Mouse (Mus musculus) thymus, postnatal 10 days (tissue): ENCODE results near the gene Baiap2l2.
A peak's percentile ranks its signal among the peaks of the same experiment; 100 is the strongest.

ENCODE experiments used
- DNase-seq, 2 experiments: peaks; one replicate each; pipeline ENCODE4 v3.0.0; 2021; ENCODE audit warnings: low spot score in 2 of 2

The Baiap2l2 gene

DNA sequence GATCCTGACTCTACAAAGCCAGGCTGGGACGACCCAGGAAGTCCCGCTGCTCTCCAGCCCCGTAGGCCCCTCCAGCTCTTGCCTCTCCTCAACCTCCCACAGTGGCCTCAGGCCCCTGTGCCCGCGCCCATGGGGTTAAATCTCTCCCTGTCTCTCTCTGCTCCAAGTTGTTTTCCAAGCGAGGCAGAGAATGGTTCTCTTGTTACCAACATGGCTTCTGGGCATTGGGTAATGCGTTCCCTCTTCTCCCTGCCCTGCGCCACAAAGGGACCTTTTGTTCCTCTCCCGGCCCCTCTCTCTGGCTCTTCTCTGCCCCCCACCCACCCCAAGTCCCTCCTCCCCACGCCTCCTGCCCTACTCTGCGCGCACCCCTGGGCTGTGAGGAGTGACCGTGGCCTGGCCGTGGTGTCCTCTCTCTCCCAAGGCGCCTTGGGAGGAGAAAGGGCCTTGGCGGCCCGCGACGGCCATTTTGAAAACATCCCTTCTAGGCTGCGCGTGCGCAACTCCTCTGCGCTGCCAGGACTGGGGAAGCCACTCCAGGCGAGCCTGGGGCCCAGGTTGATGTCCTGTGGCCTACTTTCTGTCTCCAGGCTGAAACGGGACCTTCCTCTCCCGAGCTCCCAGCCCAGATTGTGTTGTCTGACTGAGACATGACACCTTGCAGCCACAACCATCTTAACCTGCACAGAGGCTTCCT lies 72.4 kb downstream of the Baiap2l2 start:
- no peak for DNase-seq

DNA sequence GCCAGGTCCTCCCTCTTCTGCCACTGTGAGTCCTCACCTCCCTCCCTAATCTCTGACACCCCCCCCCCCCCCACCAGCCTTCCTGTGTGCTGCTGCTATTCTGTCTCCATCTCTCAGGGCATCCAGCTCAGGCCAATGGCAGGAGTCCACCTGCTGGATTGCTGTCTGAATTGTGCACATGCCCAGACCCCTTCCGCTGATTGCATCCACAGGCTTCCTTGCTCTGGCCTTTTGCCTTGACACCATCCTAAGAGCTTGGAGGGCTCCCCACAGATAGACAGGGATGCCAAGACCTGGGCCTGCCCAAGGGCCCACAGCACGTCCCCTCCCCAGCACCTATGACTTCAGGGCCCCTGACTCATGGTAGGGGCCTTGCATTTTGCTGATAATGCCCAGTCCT lies 75.0 kb downstream of the Baiap2l2 start:
- DNase-seq: no peak

DNA sequence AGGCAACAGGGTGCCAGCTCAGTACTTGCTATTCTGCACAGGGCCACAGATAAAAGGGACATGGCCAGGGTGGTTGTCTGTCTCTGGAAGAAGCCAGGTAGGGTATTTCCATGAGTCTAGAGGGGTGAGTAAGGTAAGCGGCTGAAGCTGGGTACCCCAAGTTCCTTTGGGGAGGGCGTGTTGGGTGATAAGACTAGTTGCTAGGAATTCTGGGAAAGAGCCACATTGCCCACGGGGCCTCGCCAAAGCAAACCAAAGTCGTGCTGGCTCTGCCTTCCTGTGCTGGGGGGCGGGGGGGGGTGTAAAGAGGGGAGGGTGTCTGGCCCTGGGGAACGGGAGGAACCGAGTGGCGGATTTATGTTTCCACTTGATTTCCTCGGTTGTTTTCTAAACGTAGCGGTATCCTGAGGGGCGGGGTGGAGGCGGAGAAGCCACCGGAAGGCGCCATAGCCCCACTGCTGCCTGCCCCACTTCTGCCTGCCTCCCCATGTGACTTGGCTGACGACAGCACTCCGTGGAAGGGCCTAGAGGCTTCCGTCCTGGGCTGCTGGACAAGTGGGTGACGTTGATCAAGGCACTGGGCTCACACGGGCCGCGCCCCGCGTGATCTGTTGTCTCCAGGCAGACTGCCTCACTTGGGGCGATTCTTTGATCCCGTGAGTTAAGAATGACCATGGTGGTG lies 76.4 kb downstream of the Baiap2l2 start:
- peak; percentile 46 to 58 for DNase-seq

DNA sequence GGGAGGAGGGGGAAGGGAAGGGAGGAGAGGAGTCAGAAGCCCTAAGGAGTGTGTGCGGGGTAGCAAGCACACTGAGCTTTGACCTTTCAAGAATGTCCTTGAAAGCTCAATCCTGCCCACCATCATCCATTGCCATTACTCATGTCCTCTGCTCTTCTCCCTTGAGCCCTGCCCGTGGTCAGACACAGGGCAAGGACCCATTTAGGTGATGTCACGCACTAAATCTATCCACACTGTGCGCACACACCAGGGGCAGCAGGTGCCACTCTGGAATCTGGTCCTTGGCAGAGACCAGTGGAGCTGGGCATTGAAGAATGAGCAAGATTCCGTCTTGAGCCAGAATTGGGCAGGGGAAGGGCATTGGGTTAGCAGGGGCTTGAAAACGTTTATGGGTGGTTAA lies 77.1 kb downstream of the Baiap2l2 start:
- no peak for DNase-seq
